Mouse (Mus musculus) C2C12 (cell line): ENCODE measurements around the gene Ifitm3.

ENCODE experiments used
- CEBPB ChIP-seq: IDR thresholded peaks from one replicate; pipeline ENCODE4 v1.6.1; 2011; ENCODE audit warnings: low read depth, mild to moderate bottlenecking, control low read depth, moderate library complexity
- CTCF ChIP-seq: IDR thresholded peaks from one replicate; pipeline ENCODE4 v1.5.1; 2011; ENCODE audit not compliant: control insufficient read depth, insufficient read depth, insufficient read length
- MAX ChIP-seq: IDR thresholded peaks from one replicate; pipeline ENCODE4 v1.6.1; 2011; ENCODE audit warnings: mild to moderate bottlenecking, control low read depth
- USF1 ChIP-seq: IDR thresholded peaks from one replicate; pipeline ENCODE4 v1.6.1; 2011; ENCODE audit warnings: low read depth, mild to moderate bottlenecking, control low read depth, moderate library complexity

DNA sequence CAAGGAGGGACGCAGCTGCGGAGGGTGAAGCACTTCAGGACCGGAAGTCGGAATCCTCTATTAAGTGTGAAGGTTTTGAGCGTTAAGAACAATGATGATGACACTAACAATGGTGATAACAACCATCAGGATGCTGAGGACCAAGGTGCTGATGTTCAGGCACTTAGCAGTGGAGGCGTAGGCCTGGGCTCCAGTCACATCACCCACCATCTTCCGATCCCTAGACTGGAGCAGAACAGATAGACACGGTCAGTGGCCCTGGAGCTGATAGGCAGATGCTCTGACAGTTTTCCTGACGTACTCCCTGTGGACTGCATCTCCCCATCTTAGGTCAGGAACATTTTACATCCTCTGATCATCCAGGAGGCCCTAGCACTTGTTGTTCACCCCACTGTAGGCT lies 905 bp downstream of the Ifitm3 start:
- no peak for TF ChIP-seq CTCF
- TF ChIP-seq USF1 = no peak
- TF ChIP-seq CEBPB = no peak
- TF ChIP-seq MAX = no peak
